In the genomic region with DNA sequence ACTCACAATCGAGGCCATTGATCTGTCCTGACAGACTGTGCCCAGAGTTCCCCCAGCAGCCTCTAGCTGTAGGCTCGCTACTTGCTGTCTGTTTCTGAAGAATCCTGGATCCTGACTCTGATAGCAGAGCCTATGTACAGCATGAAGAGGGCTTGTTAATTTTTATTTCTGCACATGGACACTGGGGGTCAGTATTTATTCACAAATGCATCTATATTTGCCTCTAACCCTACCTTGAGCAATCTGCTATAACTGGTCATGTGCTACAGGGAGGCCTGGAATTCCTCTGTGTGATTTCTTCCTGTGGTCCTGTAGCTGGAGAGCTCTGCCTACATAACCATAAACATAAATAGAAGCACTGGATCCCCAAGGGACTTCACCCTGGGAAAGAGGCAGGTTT, we compare ENCODE assay signal across 8 mouse cellular contexts. TPM values are rescaled to one million over a fixed set of nuclear protein-coding genes. Genes with fewer than 3 reads are reported as not detected.
DNase-seq lines count a peak whose midpoint lies in the region; ATAC-seq and TF ChIP-seq lines count a peak whose summit lies in the region.

No protein-coding gene starts in this region.

- DNase-seq in heart, adult 8-10 months (ENCODE audit: low spot score) = peak; percentile 55
- no peak for DNase-seq in heart, postnatal 36 days
- peak; percentile 38 for DNase-seq in ES-E14 (ENCODE audit: low read depth, low spot score)
- DNase-seq in kidney, postnatal 0 days (ENCODE audit: low spot score) = peak; percentile 92
- no peak for DNase-seq in B cell, adult 2 months
- no peak for DNase-seq in gastrocnemius, adult 8-10 months (ENCODE audit: low spot score in 2 of 2)

- no peak overlapping the region for H3K27ac ChIP-seq in ES-E14 (ENCODE audit: insufficient read depth, low read depth, low read length, poor library complexity, severe bottlenecking)
- no peak overlapping the region for H3K27ac ChIP-seq in embryonic facial prominence, embryonic 13.5 days
- H3K27ac ChIP-seq in kidney, postnatal 0 days = no peak overlapping the region
- no peak overlapping the region for H3K27ac ChIP-seq in neural tube, embryonic 14.5 days (ENCODE audit: low read depth, low read length)

- TF ChIP-seq CTCF in kidney, postnatal 0 days (IDR thresholded peaks at IDR 0.05; ENCODE audit: low read depth) = peak; percentile 84

- intact Hi-C loops in heart, postnatal 36 days (cut with DNase I) = loop anchor here (1.0 to 5.0 kb wide), 4 partner anchors 243 to 411 kb away; partner anchors contain the start of gene Cyren

- no peaks in the 10 kb centered on the region for H3K27me3 ChIP-seq in embryonic facial prominence, embryonic 13.5 days
- no peaks in the 10 kb centered on the region for H3K27me3 ChIP-seq in kidney, postnatal 0 days (ENCODE audit: insufficient read depth, low read length)
- H3K27me3 ChIP-seq in neural tube, embryonic 14.5 days (ENCODE audit: control insufficient read depth, insufficient read depth, low read length) = no peaks in the 10 kb centered on the region

- no peak overlapping the region for H3K9ac ChIP-seq in ES-E14 (ENCODE audit: insufficient read depth, low read depth, low read length, poor library complexity, severe bottlenecking)
- no peak overlapping the region for H3K9ac ChIP-seq in embryonic facial prominence, embryonic 13.5 days
- H3K9ac ChIP-seq in kidney, postnatal 0 days (ENCODE audit: low read depth, low read length) = no peak overlapping the region
- H3K9ac ChIP-seq in neural tube, embryonic 14.5 days (replicated peaks; ENCODE audit: low read depth, low read length) = no peak overlapping the region

- H3K4me2 ChIP-seq in embryonic facial prominence, embryonic 13.5 days = no peak overlapping the region
- no peak overlapping the region for H3K4me2 ChIP-seq in kidney, postnatal 0 days (ENCODE audit: low read length)
- no peak overlapping the region for H3K4me2 ChIP-seq in neural tube, embryonic 14.5 days (ENCODE audit: low read depth, low read length)

- no peaks in the 10 kb centered on the region for H3K4me1 ChIP-seq in ES-E14 (ENCODE audit: control insufficient read depth in 2 of 2, insufficient read depth in 2 of 2, low read length in 2 of 2, poor library complexity in 1 of 2)
- H3K4me1 ChIP-seq in embryonic facial prominence, embryonic 13.5 days = peaks cover 26% of the 10 kb centered on the region
- H3K4me1 ChIP-seq in kidney, postnatal 0 days (replicated peaks; ENCODE audit: insufficient read depth, low read length) = 0 out of 2 replicates have a peak, but pooled peaks cover 4% of the 10 kb centered on the region
- H3K4me1 ChIP-seq in neural tube, embryonic 14.5 days (ENCODE audit: control insufficient read depth, insufficient read depth, low read length) = no peaks in the 10 kb centered on the region

- H3K9me3 ChIP-seq in ES-E14 (ENCODE audit: control insufficient read depth, insufficient read depth, low read depth, low read length) = no peaks in the 10 kb centered on the region
- H3K9me3 ChIP-seq in embryonic facial prominence, embryonic 13.5 days = no peaks in the 10 kb centered on the region
- H3K9me3 ChIP-seq in kidney, postnatal 0 days (replicated peaks; ENCODE audit: low read length) = no peaks in the 10 kb centered on the region
- H3K9me3 ChIP-seq in neural tube, embryonic 14.5 days (ENCODE audit: control insufficient read depth, low read length) = no peaks in the 10 kb centered on the region

- in situ Hi-C loops in ES-E14 (cut with MboI; ENCODE audit: low sequenced_read_pairs in 2 of 2, unreplicated experiment in 2 of 2) = loop anchor here (10.0 kb wide), 1 partner anchor 243 kb away; no protein-coding TSS in a partner anchor

- no peaks in the 10 kb centered on the region for H3K36me3 ChIP-seq in ES-E14 (ENCODE audit: control insufficient read depth, insufficient read depth, low read length, poor library complexity, severe bottlenecking)
- no peaks in the 10 kb centered on the region for H3K36me3 ChIP-seq in embryonic facial prominence, embryonic 13.5 days
- H3K36me3 ChIP-seq in kidney, postnatal 0 days (ENCODE audit: insufficient read depth, low read length) = no peaks in the 10 kb centered on the region
- H3K36me3 ChIP-seq in neural tube, embryonic 14.5 days (ENCODE audit: control insufficient read depth, insufficient read depth, low read length) = no peaks in the 10 kb centered on the region

- 43% methylated on average over 2 of the region's 2 CpGs for WGBS in embryonic facial prominence, embryonic 13.5 days
- WGBS in kidney, postnatal 0 days = 46% methylated on average over 2 of the region's 2 CpGs
- 65% methylated on average over 2 of the region's 2 CpGs for WGBS in neural tube, embryonic 14.5 days

- ATAC-seq in embryonic facial prominence, embryonic 13.5 days (ENCODE audit: insufficient number of reproducible peaks, insufficient read depth, low FRiP score, low TSS enrichment, low read depth) = peak; percentile 68; the same call in 1 of the 2 replicates
- peak; percentile 89 for ATAC-seq in kidney, postnatal 0 days (replicated peaks; ENCODE audit: low FRiP score, low read depth)
- peak; percentile 94 for ATAC-seq in neural tube, embryonic 14.5 days (ENCODE audit: low read depth)

- H3K4me3 ChIP-seq in ES-E14 (ENCODE audit: insufficient read depth in 1 of 2, low read depth in 1 of 2, low read length in 2 of 2, poor library complexity in 1 of 2, severe bottlenecking in 1 of 2) = no peak overlapping the region
- H3K4me3 ChIP-seq in embryonic facial prominence, embryonic 13.5 days = no peak overlapping the region
- H3K4me3 ChIP-seq in kidney, postnatal 0 days (replicated peaks; ENCODE audit: low read depth, low read length) = no peak overlapping the region
- H3K4me3 ChIP-seq in neural tube, embryonic 14.5 days (ENCODE audit: low read depth, low read length) = no peak overlapping the region

TF ChIP-seq in ES-E14, 5 proteins besides CTCF, POLR2A, EP300 and RAD21:
- TF ChIP-seq ZC3H11A (IDR thresholded peaks at IDR 0.05; ENCODE audit: borderline replicate concordance, low read depth, low read length) = peak; percentile 81
- no peak for TF ChIP-seq ZNF384 (IDR thresholded peaks at IDR 0.05; ENCODE audit: low read depth, low read length)
- TF ChIP-seq HCFC1 (IDR thresholded peaks at IDR 0.05; ENCODE audit: borderline replicate concordance, insufficient read depth, low read length) = no peak

RNA-seq across cellular contexts. Expression of gene Bpgm, which starts 35.4 kb away (rescaled TPM):
- 10 to 100 TPM; 27.1 to 53.5 (median 32.2) TPM for total RNA-seq in heart, adult 8-10 months (2022)
- total RNA-seq in heart, postnatal 36 days (2021) = 10 to 100 TPM; 54.7 to 59.1 TPM
- total RNA-seq in ES-E14 (2012; rRNA removed) = 15.3 and 17.6 TPM in 2 replicates
- 42.9 and 49.6 TPM in 2 replicates for polyA plus RNA-seq in embryonic facial prominence, embryonic 13.5 days (2015; fragmentation: Nextera tagmentation; extraction: Ambion mirVana)
- polyA plus RNA-seq in kidney, postnatal 0 days (2015; fragmentation: Nextera tagmentation; extraction: Ambion mirVana) = 38.7 and 40.9 TPM in 2 replicates
- polyA plus RNA-seq in neural tube, embryonic 14.5 days (2014; fragmentation: Nextera tagmentation; extraction: Ambion mirVana) = 77.3 and 78.1 TPM in 2 replicates
- 100 to 1,000 TPM; 101 to 121 (median 108) TPM for total RNA-seq in gastrocnemius, adult 8-10 months (2022)

Comparison
In these comparisons a context has a peak if more than half of its experiments do, and no peak if none do; other contexts are left out.
1. DNase-seq: peak in heart, adult 8-10 months (single experiment), ES-E14 (single experiment) and kidney, postnatal 0 days (single experiment); none in heart, postnatal 36 days (0 of 2), B cell, adult 2 months (0 of 2) and gastrocnemius, adult 8-10 months (0 of 2).
2. Peak in every context shown above with its lines, with median percentiles within 50 percentile points of each other: ATAC-seq.